Mouse (Mus musculus) erythroblast, embryonic 14.5 days (primary cell): ENCODE measurements around the gene Gnat1.

Experiments used
- GATA1 ChIP-seq: IDR thresholded peaks from 2 replicates; pipeline ENCODE4 v1.6.1; 2012; ENCODE audit warnings: low read length, inconsistent platforms, mixed read lengths
- TAL1 ChIP-seq: IDR thresholded peaks from 3 replicates; pipeline ENCODE4 v1.6.1; 2012; ENCODE audit warnings: low read length, inconsistent platforms, mixed read lengths

DNA sequence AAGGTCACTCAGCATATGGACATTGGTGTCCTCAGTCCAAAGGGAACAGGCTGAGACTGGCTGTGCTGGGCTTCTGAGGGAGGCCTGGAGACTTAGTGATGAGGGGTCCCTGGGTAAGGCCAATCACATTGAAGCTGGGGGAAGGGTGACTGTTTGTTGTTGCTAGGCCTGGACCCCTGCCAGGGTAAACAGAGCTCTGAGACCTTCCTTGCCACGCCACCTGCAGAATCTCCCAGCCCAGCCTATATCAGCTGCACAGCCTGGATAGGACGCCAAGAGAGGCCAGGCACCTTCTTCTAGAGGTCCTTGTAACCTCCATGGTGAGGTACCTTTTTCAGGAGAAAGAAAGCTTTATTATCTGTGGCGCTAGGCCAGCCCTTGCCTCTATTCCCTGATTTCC lies 10.6 kb downstream of the Gnat1 start:
- TF ChIP-seq GATA1 (no peak), TAL1 (no peak)
